Mouse (Mus musculus): ENCODE data around the gene Gnaq. TPM values are rescaled to one million over a fixed set of nuclear protein-coding genes. Genes with fewer than 3 reads are reported as not detected.

Gnaq gene
- polyA plus RNA-seq, 1 experiment from 2014 or later = 54.1 TPM

GRCm38 (mm10) chr19:16181258-16181657 lies 48.6 kb downstream of the Gnaq start:
- H3K9ac ChIP-seq = no peak overlapping the region
- no peaks in the 10 kb centered on the region for H3K9me3 ChIP-seq
- no peak overlapping the region for H3K4me3 ChIP-seq
- peaks cover 18% of the 10 kb centered on the region; the same call in 1 of the 2 replicates for H3K4me1 ChIP-seq
- no peaks in the 10 kb centered on the region for H3K36me3 ChIP-seq
- H3K4me2 ChIP-seq (replicated peaks) = no peak overlapping the region
- whole genome bisulfite sequencing = 90% methylated on average over 3 of the region's 3 CpGs
- no peak for ATAC-seq (ENCODE audit: low FRiP score, low read depth)
- H3K27me3 ChIP-seq (replicated peaks) = no peaks in the 10 kb centered on the region
- H3K27ac ChIP-seq = no peak overlapping the region

GRCm38 (mm10) chr19:16181852-16182475 lies 49.3 kb downstream of the Gnaq start:
- H3K4me1 ChIP-seq = peaks cover 19% of the 10 kb centered on the region; the same call in 1 of the 2 replicates

GRCm38 (mm10) chr19:16183592-16184365 lies 51.1 kb downstream of the Gnaq start:
- Histone ChIP-seq H3K4me1 (peaks cover 28% of the 10 kb centered on the region), H3K36me3 (no peaks in the 10 kb centered on the region), H3K9ac (no peak overlapping the region), H3K27me3 (replicated peaks) (no peaks in the 10 kb centered on the region), H3K27ac (no peak overlapping the region), H3K4me3 (no peak overlapping the region), H3K9me3 (no peaks in the 10 kb centered on the region), H3K4me2 (replicated peaks) (no peak overlapping the region)
- ATAC-seq (ENCODE audit: low FRiP score, low read depth) = no peak
- 88% methylated on average over 10 of the region's 10 CpGs for whole genome bisulfite sequencing

More at GRCm38 (mm10) chr19:16181852-16182475, 49.3 kb downstream of the Gnaq start:
- Histone ChIP-seq H3K27ac (no peak overlapping the region), H3K4me2 (replicated peaks) (no peak overlapping the region), H3K4me3 (no peak overlapping the region), H3K36me3 (no peaks in the 10 kb centered on the region), H3K27me3 (replicated peaks) (no peaks in the 10 kb centered on the region), H3K9me3 (no peaks in the 10 kb centered on the region), H3K9ac (no peak overlapping the region)
- 84% methylated on average over 7 of the region's 7 CpGs for WGBS
- ATAC-seq (ENCODE audit: low FRiP score, low read depth) = no peak

GRCm38 (mm10) chr19:16186984-16187383 lies 54.4 kb downstream of the Gnaq start:
- no peak overlapping the region for H3K27ac ChIP-seq
- no peaks in the 10 kb centered on the region for H3K9me3 ChIP-seq
- H3K4me2 ChIP-seq (replicated peaks) = no peak overlapping the region
- no peak for ATAC-seq (ENCODE audit: low FRiP score, low read depth)
- H3K9ac ChIP-seq = no peak overlapping the region
- 84% methylated on average over 3 of the region's 3 CpGs for WGBS
- no peaks in the 10 kb centered on the region for H3K36me3 ChIP-seq
- no peak overlapping the region for H3K4me3 ChIP-seq
- no peaks in the 10 kb centered on the region for H3K27me3 ChIP-seq (replicated peaks)
- H3K4me1 ChIP-seq = peaks cover 21% of the 10 kb centered on the region

GRCm38 (mm10) chr19:16187952-16188351 lies 55.3 kb downstream of the Gnaq start:
- Histone ChIP-seq H3K4me2 (replicated peaks) (no peak overlapping the region), H3K9me3 (no peaks in the 10 kb centered on the region), H3K9ac (no peak overlapping the region), H3K27me3 (replicated peaks) (no peaks in the 10 kb centered on the region), H3K4me1 (peaks cover 25% of the 10 kb centered on the region), H3K27ac (no peak overlapping the region), H3K36me3 (no peaks in the 10 kb centered on the region), H3K4me3 (no peak overlapping the region)
- 77% methylated on average over 2 of the region's 2 CpGs for WGBS
- no peak for ATAC-seq (ENCODE audit: low FRiP score, low read depth)

- WGBS = 88% methylated on average over 9 of the region's 9 CpGs
- H3K27ac ChIP-seq = no peak overlapping the region
- H3K4me1 ChIP-seq = peaks cover 23% of the 10 kb centered on the region
- H3K4me3 ChIP-seq = no peak overlapping the region
- no peaks in the 10 kb centered on the region for H3K36me3 ChIP-seq
- H3K9me3 ChIP-seq = no peaks in the 10 kb centered on the region
- H3K9ac ChIP-seq = no peak overlapping the region
- no peaks in the 10 kb centered on the region for H3K27me3 ChIP-seq (replicated peaks)
- no peak for ATAC-seq (ENCODE audit: low FRiP score, low read depth)
- no peak overlapping the region for H3K4me2 ChIP-seq (replicated peaks)
Measured at GRCm38 (mm10) chr19:16189066-16189765, 56.6 kb downstream of the Gnaq start.

- no peak overlapping the region for H3K27ac ChIP-seq
- ATAC-seq (ENCODE audit: low FRiP score, low read depth) = no peak
- H3K4me3 ChIP-seq = no peak overlapping the region
- WGBS = 90% methylated on average over 3 of the region's 3 CpGs
- peaks cover 11% of the 10 kb centered on the region; the same call in 1 of the 2 replicates for H3K4me1 ChIP-seq
- no peaks in the 10 kb centered on the region for H3K9me3 ChIP-seq
- H3K9ac ChIP-seq = no peak overlapping the region
- H3K36me3 ChIP-seq = no peaks in the 10 kb centered on the region
- H3K4me2 ChIP-seq (replicated peaks) = no peak overlapping the region
- no peaks in the 10 kb centered on the region for H3K27me3 ChIP-seq (replicated peaks)
Measured at GRCm38 (mm10) chr19:16198162-16198561, 65.5 kb downstream of the Gnaq start.

GRCm38 (mm10) chr19:16201356-16201755 lies 68.7 kb downstream of the Gnaq start:
- ATAC-seq (ENCODE audit: low FRiP score, low read depth) = no peak
- no peak overlapping the region for H3K9ac ChIP-seq
- H3K9me3 ChIP-seq = no peaks in the 10 kb centered on the region
- no peak overlapping the region for H3K27ac ChIP-seq
- no peak overlapping the region for H3K4me2 ChIP-seq (replicated peaks)
- 96% methylated on average over 2 of the region's 2 CpGs for WGBS
- peaks cover 11% of the 10 kb centered on the region; the same call in 1 of the 2 replicates for H3K4me1 ChIP-seq
- no peak overlapping the region for H3K4me3 ChIP-seq
- no peaks in the 10 kb centered on the region for H3K27me3 ChIP-seq (replicated peaks)
- no peaks in the 10 kb centered on the region for H3K36me3 ChIP-seq

GRCm38 (mm10) chr19:16204776-16205680 lies 72.4 kb downstream of the Gnaq start:
- Histone ChIP-seq H3K27me3 (replicated peaks) (no peaks in the 10 kb centered on the region), H3K4me2 (replicated peaks) (no peak overlapping the region), H3K36me3 (no peaks in the 10 kb centered on the region), H3K27ac (no peak overlapping the region), H3K4me3 (no peak overlapping the region), H3K9ac (no peak overlapping the region), H3K4me1 (no peaks in the 10 kb centered on the region), H3K9me3 (no peaks in the 10 kb centered on the region)
- no peak for ATAC-seq (ENCODE audit: low FRiP score, low read depth)
- WGBS = 86% methylated on average over 7 of the region's 7 CpGs

GRCm38 (mm10) chr19:16209616-16210015 lies 77.0 kb downstream of the Gnaq start:
- no peak for ATAC-seq (ENCODE audit: low FRiP score, low read depth)
- Histone ChIP-seq H3K36me3 (no peaks in the 10 kb centered on the region), H3K27ac (no peak overlapping the region), H3K4me3 (no peak overlapping the region), H3K27me3 (replicated peaks) (no peaks in the 10 kb centered on the region), H3K4me2 (replicated peaks) (no peak overlapping the region), H3K9me3 (no peaks in the 10 kb centered on the region), H3K4me1 (no peaks in the 10 kb centered on the region), H3K9ac (no peak overlapping the region)
- WGBS = 98% methylated on average over 2 of the region's 2 CpGs

- Histone ChIP-seq H3K36me3 (peaks cover 5% of the 10 kb centered on the region; the same call in 1 of the 2 replicates), H3K27me3 (replicated peaks) (no peaks in the 10 kb centered on the region), H3K4me3 (no peak overlapping the region), H3K9me3 (no peaks in the 10 kb centered on the region), H3K27ac (no peak overlapping the region), H3K4me2 (replicated peaks) (no peak overlapping the region), H3K9ac (no peak overlapping the region), H3K4me1 (no peaks in the 10 kb centered on the region)
- no peak for ATAC-seq (ENCODE audit: low FRiP score, low read depth)
- WGBS = 89% methylated on average over 6 of the region's 6 CpGs
Measured at GRCm38 (mm10) chr19:16214946-16215345, 82.3 kb downstream of the Gnaq start.

Measured in neural tube, embryonic 12.5 days (tissue).